Mouse (Mus musculus): ENCODE measurements at regions not wholly inside any gene's neighbourhood (a gene's known extent, or its start where the extent isn't known, plus 50 kb on each side); places are given as distances from the start of the nearest gene placed in this dataset.
"Not testable (repeated sequence)": the region's sequence is repeated elsewhere in the genome, so short reads cannot be mapped to it uniquely, and the experiment has no call there.

GRCm38 (mm10) chr5:4248422-4248821, 56.3 kb downstream of the Mterf1b start:
- no peak overlapping the region for H3K9ac ChIP-seq (ENCODE audit: low read length)
- ATAC-seq (ENCODE audit: low FRiP score) = no peak

GRCm38 (mm10) chr5:4254280-4254679, 62.1 kb downstream of the Mterf1b start:
- H3K27me3 ChIP-seq (ENCODE audit: control insufficient read depth, insufficient read depth, low read length); H3K36me3 ChIP-seq (ENCODE audit: control insufficient read depth, insufficient read depth, low read length); H3K4me2 ChIP-seq; ATAC-seq (ENCODE audit: low FRiP score); H3K9ac ChIP-seq (ENCODE audit: low read length); H3K27ac ChIP-seq (ENCODE audit: low read depth, low read length); H3K4me1 ChIP-seq (ENCODE audit: control insufficient read depth, insufficient read depth, low read length); H3K4me3 ChIP-seq (ENCODE audit: low read depth, low read length); H3K9me3 ChIP-seq (ENCODE audit: control insufficient read depth, low read length); DNase-seq (ENCODE audit: low spot score, missing footprints): not testable (repeated sequence)
- WGBS = 93% methylated on average over 5 of the region's 5 CpGs

More at GRCm38 (mm10) chr5:4248422-4248821, 56.3 kb downstream of the Mterf1b start:
- no peaks in the 10 kb centered on the region for H3K9me3 ChIP-seq (ENCODE audit: control insufficient read depth, low read length)
- H3K4me3 ChIP-seq (ENCODE audit: low read depth, low read length) = no peak overlapping the region
- H3K27me3 ChIP-seq (ENCODE audit: control insufficient read depth, insufficient read depth, low read length) = no peaks in the 10 kb centered on the region
- no peak for DNase-seq (ENCODE audit: low spot score, missing footprints)
- H3K27ac ChIP-seq (ENCODE audit: low read depth, low read length) = no peak overlapping the region
- 79% methylated on average over 2 of the region's 2 CpGs for WGBS
- H3K4me1 ChIP-seq (ENCODE audit: control insufficient read depth, insufficient read depth, low read length) = no peaks in the 10 kb centered on the region
- H3K4me2 ChIP-seq = no peak overlapping the region
- H3K36me3 ChIP-seq (ENCODE audit: control insufficient read depth, insufficient read depth, low read length) = no peaks in the 10 kb centered on the region

- ATAC-seq (ENCODE audit: low FRiP score) = no peak
- H3K4me1 ChIP-seq (ENCODE audit: control insufficient read depth, insufficient read depth, low read length) = no peaks in the 10 kb centered on the region
- no peak overlapping the region for H3K27ac ChIP-seq (ENCODE audit: low read depth, low read length)
- H3K9me3 ChIP-seq (ENCODE audit: control insufficient read depth, low read length) = no peaks in the 10 kb centered on the region
- H3K4me3 ChIP-seq (ENCODE audit: low read depth, low read length) = no peak overlapping the region
- 79% methylated on average over 12 of the region's 12 CpGs for WGBS
- no peak for DNase-seq (ENCODE audit: low spot score, missing footprints)
- H3K36me3 ChIP-seq (ENCODE audit: control insufficient read depth, insufficient read depth, low read length) = no peaks in the 10 kb centered on the region
- no peaks in the 10 kb centered on the region for H3K27me3 ChIP-seq (ENCODE audit: control insufficient read depth, insufficient read depth, low read length)
- H3K9ac ChIP-seq (ENCODE audit: low read length) = no peak overlapping the region
- no peak overlapping the region for H3K4me2 ChIP-seq
Observed at GRCm38 (mm10) chr5:4257048-4257750, 65.0 kb downstream of the Mterf1b start.

- H3K27ac ChIP-seq (ENCODE audit: low read depth, low read length) = no peak overlapping the region
- H3K4me2 ChIP-seq = no peak overlapping the region
- H3K4me3 ChIP-seq (ENCODE audit: low read depth, low read length) = no peak overlapping the region
- ATAC-seq (ENCODE audit: low FRiP score) (no peak), DNase-seq (ENCODE audit: low spot score, missing footprints) (no peak)
- no peaks in the 10 kb centered on the region for H3K36me3 ChIP-seq (ENCODE audit: control insufficient read depth, insufficient read depth, low read length)
- H3K9me3 ChIP-seq (ENCODE audit: control insufficient read depth, low read length) = no peaks in the 10 kb centered on the region
- no peak overlapping the region for H3K9ac ChIP-seq (ENCODE audit: low read length)
- 92% methylated on average over 4 of the region's 4 CpGs for WGBS
- H3K27me3 ChIP-seq (ENCODE audit: control insufficient read depth, insufficient read depth, low read length) = no peaks in the 10 kb centered on the region
- no peaks in the 10 kb centered on the region for H3K4me1 ChIP-seq (ENCODE audit: control insufficient read depth, insufficient read depth, low read length)
Observed at GRCm38 (mm10) chr5:4259260-4259659, 67.1 kb downstream of the Mterf1b start.

GRCm38 (mm10) chr5:4262666-4263065, 70.5 kb downstream of the Mterf1b start:
- Histone ChIP-seq H3K9ac (ENCODE audit: low read length) (no peak overlapping the region), H3K27me3 (ENCODE audit: control insufficient read depth, insufficient read depth, low read length) (no peaks in the 10 kb centered on the region), H3K4me1 (ENCODE audit: control insufficient read depth, insufficient read depth, low read length) (no peaks in the 10 kb centered on the region), H3K4me3 (ENCODE audit: low read depth, low read length) (no peak overlapping the region), H3K36me3 (ENCODE audit: control insufficient read depth, insufficient read depth, low read length) (no peaks in the 10 kb centered on the region), H3K9me3 (ENCODE audit: control insufficient read depth, low read length) (no peaks in the 10 kb centered on the region), H3K27ac (ENCODE audit: low read depth, low read length) (no peak overlapping the region), H3K4me2 (no peak overlapping the region)
- ATAC-seq (ENCODE audit: low FRiP score) = no peak
- WGBS = 93% methylated on average over 1 of the region's 1 CpGs
- no peak for DNase-seq (ENCODE audit: low spot score, missing footprints)

- WGBS = 68% methylated on average over 5 of the region's 5 CpGs
- no peaks in the 10 kb centered on the region for H3K36me3 ChIP-seq (ENCODE audit: control insufficient read depth, insufficient read depth, low read length)
- no peak overlapping the region for H3K4me3 ChIP-seq (ENCODE audit: low read depth, low read length)
- H3K4me1 ChIP-seq (ENCODE audit: control insufficient read depth, insufficient read depth, low read length) = no peaks in the 10 kb centered on the region
- no peaks in the 10 kb centered on the region for H3K9me3 ChIP-seq (ENCODE audit: control insufficient read depth, low read length)
- H3K4me2 ChIP-seq = no peak overlapping the region
- no peak overlapping the region for H3K27ac ChIP-seq (ENCODE audit: low read depth, low read length)
- no peak for DNase-seq (ENCODE audit: low spot score, missing footprints)
- H3K9ac ChIP-seq (ENCODE audit: low read length) = no peak overlapping the region
- H3K27me3 ChIP-seq (ENCODE audit: control insufficient read depth, insufficient read depth, low read length) = no peaks in the 10 kb centered on the region
- ATAC-seq (ENCODE audit: low FRiP score) = peak; percentile 38; the same call in 1 of the 2 replicates
Observed at GRCm38 (mm10) chr5:4263560-4264160, 71.5 kb downstream of the Mterf1b start.

GRCm38 (mm10) chr5:4267717-4268116, 75.5 kb downstream of the Mterf1b start:
- Histone ChIP-seq H3K4me2 (no peak overlapping the region), H3K27ac (ENCODE audit: low read depth, low read length) (no peak overlapping the region), H3K4me3 (ENCODE audit: low read depth, low read length) (no peak overlapping the region), H3K4me1 (ENCODE audit: control insufficient read depth, insufficient read depth, low read length) (no peaks in the 10 kb centered on the region), H3K9me3 (ENCODE audit: control insufficient read depth, low read length) (no peaks in the 10 kb centered on the region), H3K9ac (ENCODE audit: low read length) (no peak overlapping the region), H3K27me3 (ENCODE audit: control insufficient read depth, insufficient read depth, low read length) (no peaks in the 10 kb centered on the region), H3K36me3 (ENCODE audit: control insufficient read depth, insufficient read depth, low read length) (no peaks in the 10 kb centered on the region)
- no peak for DNase-seq (ENCODE audit: low spot score, missing footprints)
- no peak for ATAC-seq (ENCODE audit: low FRiP score)
- 85% methylated on average over 2 of the region's 2 CpGs for WGBS

- Histone ChIP-seq H3K4me1 (ENCODE audit: control insufficient read depth, insufficient read depth, low read length) (no peaks in the 10 kb centered on the region), H3K9me3 (ENCODE audit: control insufficient read depth, low read length) (no peaks in the 10 kb centered on the region), H3K4me2 (no peak overlapping the region), H3K36me3 (ENCODE audit: control insufficient read depth, insufficient read depth, low read length) (no peaks in the 10 kb centered on the region), H3K27ac (ENCODE audit: low read depth, low read length) (no peak overlapping the region), H3K9ac (ENCODE audit: low read length) (no peak overlapping the region), H3K4me3 (ENCODE audit: low read depth, low read length) (no peak overlapping the region), H3K27me3 (ENCODE audit: control insufficient read depth, insufficient read depth, low read length) (no peaks in the 10 kb centered on the region)
- DNase-seq (ENCODE audit: low spot score, missing footprints) (no peak), ATAC-seq (ENCODE audit: low FRiP score) (no peak)
- 92% methylated on average over 5 of the region's 5 CpGs for WGBS
Observed at GRCm38 (mm10) chr5:4273001-4273400, 80.8 kb downstream of the Mterf1b start.

- H3K36me3 ChIP-seq (ENCODE audit: control insufficient read depth, insufficient read depth, low read length) = no peaks in the 10 kb centered on the region
- 4% methylated on average over 4 of the region's 4 CpGs for WGBS
Observed at GRCm38 (mm10) chr5:4303616-4304015, 111.4 kb downstream of the Mterf1b start.

More at GRCm38 (mm10) chr5:4303616-4304015, 111.4 kb downstream of the Mterf1b start:
- H3K9ac ChIP-seq (ENCODE audit: low read length) = no peak overlapping the region
- no peaks in the 10 kb centered on the region for H3K9me3 ChIP-seq (ENCODE audit: control insufficient read depth, low read length)
- no peak overlapping the region for H3K4me2 ChIP-seq
- H3K27me3 ChIP-seq (ENCODE audit: control insufficient read depth, insufficient read depth, low read length) = no peaks in the 10 kb centered on the region
- peaks cover 7% of the 10 kb centered on the region for H3K4me1 ChIP-seq (ENCODE audit: control insufficient read depth, insufficient read depth, low read length)
- no peak overlapping the region for H3K4me3 ChIP-seq (ENCODE audit: low read depth, low read length)
- DNase-seq (ENCODE audit: low spot score, missing footprints) (no peak), ATAC-seq (ENCODE audit: low FRiP score) (no peak)
- H3K27ac ChIP-seq (ENCODE audit: low read depth, low read length) = no peak overlapping the region

All from midbrain, embryonic 11.5 days (tissue).